Mouse (Mus musculus) hematopoietic stem cell, adult 5-6 weeks (primary cell): ENCODE data around the gene Cxcl12. TPM values are rescaled to one million over a fixed set of nuclear protein-coding genes. Genes with fewer than 3 reads are reported as not detected.

Experiments
- ATAC-seq, 2 experiments: fragments of 125-278 bp in 1 of 2; replicated peaks in 1 of 2; 2 replicates each; pipeline ENCODE4 v1.8.0; 2016 to 2017; ENCODE audit warnings: inconsistent platforms in 2 of 2, mild to moderate bottlenecking in 2 of 2, moderate number of reproducible peaks in 2 of 2, low read depth in 1 of 2, moderate TSS enrichment in 1 of 2; ENCODE audit not compliant: low FRiP score in 2 of 2, poor library complexity in 2 of 2, severe bottlenecking in 2 of 2, insufficient read depth in 1 of 2, low TSS enrichment in 1 of 2
- total RNA-seq: library from RNA; stranded (forward); fragments of 172-1452, 232-1000 nt; gene quantifications from 2 replicates; pipeline ENCODE4 v1.2.3, GENCODE M21; 2017

The Cxcl12 gene
- total RNA-seq, 1 experiment from 2014 or later: 1.4 TPM

DNA sequence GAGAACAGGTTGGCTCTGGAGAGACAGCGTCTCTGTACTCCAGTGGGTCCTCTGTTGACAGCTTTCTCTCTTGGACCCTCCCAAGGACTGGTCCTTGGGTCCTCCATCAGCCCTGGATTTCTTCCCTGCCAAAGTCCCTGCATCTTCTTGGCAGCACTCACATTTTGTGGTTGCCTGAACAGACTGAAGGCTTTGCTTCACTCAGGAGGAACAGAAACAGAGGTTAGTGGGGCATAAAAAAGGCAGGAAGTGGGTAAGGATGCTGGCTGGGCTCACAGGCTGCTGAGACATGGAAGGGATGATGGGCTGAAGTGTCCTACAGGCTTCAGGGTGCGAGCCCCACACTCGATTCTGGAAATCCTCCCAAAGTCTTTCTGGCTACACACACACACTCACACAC lies 35.8 kb downstream of the Cxcl12 start:
- no peak for ATAC-seq

DNA sequence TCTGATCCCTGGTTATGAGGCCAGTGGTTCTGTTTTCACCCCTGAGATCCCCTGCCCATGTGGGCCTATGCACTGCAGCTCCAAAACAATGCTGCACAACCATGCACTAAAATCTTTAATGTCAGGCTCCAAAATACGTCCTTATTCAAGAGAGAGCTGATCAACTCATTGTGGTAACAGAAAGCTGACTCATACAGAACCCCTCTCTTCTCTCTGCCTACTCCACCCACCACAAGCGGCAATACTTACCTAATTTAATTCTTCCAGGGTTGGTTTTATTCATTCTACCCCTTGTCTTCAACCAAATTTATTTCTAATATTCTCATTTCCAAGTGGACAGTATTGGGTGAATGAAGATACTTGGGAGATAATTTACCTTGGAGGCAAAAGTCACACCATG lies 38.5 kb downstream of the Cxcl12 start:
- ATAC-seq: no peak

DNA sequence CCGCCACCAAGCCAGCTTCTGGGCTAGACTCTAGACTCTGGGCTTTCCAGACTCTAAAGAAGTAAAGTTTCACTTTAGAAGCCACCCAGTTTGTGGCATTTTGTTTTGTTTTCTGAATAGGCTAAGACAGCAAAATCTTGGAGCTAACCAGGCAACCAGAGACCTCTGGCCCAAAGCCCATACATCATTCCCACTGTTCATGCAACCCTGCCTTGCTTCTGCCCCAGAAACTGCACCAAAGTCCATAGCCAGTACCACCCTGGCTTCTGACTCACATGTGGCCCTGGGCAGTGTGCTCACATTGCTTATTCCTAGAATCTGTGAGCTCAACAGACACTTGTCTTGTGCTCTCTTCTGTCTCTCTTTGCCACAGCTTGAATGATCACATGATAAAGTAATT lies 39.0 kb downstream of the Cxcl12 start:
- ATAC-seq: no peak

DNA sequence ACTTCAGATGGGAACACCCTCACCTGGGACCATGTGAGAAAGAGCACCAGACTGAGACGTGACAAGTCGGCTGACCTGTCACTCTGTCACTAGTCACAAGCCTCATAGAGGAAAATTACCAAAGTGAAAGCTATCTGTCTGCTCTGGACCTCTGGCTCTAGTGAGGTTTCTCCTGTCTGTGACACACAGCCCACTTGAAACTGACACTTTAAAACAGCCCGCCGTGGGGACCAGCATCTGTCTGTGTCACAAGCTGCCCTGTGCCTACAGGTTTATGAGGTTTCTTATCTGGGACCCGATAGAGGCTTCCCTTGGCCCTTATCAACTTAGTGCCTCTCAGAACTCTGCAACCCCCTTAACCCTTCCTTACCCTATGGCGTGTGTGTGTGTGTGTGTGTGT lies 41.8 kb downstream of the Cxcl12 start:
- ATAC-seq: no peak

DNA sequence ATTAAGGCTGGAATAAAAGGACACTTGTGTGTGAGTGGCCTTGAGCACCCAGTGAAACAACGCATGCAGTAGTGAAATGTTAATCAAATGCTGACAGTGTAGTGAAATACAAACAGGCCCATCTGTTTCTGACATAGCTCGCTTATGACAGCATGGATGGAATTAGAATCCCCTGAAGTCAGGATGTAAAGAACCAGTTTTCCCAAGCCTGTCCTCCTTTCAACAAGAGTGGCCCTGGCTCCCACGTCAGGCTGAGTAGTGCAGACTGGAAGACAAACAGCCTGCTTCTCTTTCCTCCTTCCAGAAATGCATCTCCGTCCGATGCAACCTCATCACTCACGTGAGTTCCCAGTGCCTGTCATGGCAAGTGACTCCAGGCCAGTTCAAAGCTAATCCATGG lies 42.2 kb downstream of the Cxcl12 start:
- ATAC-seq: no peak

DNA sequence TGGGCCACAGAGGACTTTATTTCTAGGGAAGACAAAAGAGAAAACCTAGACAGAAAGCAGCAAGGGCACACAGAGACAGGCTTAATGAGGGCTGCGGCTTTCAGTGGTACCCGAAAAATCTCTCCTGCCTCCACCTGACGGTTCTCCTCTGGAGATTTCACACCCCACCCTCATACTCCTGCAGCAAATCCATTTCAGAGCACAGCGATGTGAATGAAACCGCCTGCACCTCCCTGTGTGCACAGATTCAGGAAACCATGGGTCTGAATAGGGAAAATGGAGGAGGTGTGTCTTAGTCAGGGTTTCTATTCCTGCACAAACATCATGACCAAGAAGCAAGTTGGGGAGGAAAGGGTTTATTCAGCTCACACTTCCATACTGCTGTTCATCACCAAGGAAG lies 46.2 kb downstream of the Cxcl12 start:
- no peak for ATAC-seq

DNA sequence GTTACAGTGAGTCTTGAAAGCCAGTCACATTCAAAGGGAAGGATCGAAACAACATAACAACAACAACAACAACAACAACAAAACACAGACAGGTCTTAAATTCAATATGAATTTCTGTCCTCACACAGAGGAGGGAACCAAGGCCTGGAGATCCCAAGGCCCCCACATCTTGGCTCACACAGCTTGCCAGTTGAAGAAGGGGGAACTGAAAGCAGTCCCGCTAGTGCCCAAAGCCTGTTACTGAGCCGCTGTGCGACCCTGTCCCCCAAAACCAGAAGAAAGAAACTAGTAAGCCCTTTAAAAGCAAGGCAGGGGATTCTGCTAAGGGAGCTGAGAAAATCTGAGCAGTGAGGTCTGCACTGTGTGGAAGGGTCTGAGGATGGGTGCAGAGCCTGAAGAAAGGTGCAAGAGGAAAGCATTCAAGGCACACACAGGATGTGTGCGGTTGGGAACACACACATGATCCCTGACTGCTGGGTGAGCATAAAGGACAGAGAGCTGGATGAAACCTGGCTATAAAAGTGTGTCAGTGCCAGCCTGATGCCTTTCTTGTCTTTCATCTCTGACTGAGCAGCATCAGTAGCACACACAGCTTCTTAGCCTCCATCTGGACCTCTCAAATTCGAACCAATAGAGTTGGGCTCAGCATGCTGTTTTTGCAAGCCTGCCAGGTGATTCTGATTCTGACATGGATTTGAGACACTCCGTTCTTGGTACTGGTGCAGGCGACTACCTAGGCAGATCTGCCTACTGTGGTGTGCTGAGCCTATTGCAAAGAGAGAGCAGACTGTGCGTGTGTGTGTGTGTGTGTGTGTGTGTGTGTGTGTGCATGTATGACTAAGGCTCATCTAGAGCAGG lies 50.3 kb downstream of the Cxcl12 start:
- ATAC-seq: no peak

DNA sequence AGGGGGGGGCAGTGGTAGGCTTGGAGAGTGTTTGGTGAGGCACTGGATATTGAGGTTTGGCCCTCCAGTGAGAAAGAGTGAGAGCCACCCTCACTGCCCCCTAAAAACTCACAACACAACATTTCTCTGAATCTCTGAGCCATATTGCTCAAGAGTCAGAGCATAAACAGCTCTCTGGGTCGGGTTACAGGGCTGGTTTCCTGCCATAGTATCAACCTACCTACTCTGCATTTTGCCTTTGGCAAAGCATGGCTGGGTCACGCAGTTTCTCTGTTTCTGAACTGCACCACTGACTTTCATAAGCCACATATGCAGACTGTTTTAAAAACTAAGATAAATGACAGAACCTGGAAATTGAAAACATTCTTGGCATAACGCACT lies 51.0 kb downstream of the Cxcl12 start:
- no peak for ATAC-seq

DNA sequence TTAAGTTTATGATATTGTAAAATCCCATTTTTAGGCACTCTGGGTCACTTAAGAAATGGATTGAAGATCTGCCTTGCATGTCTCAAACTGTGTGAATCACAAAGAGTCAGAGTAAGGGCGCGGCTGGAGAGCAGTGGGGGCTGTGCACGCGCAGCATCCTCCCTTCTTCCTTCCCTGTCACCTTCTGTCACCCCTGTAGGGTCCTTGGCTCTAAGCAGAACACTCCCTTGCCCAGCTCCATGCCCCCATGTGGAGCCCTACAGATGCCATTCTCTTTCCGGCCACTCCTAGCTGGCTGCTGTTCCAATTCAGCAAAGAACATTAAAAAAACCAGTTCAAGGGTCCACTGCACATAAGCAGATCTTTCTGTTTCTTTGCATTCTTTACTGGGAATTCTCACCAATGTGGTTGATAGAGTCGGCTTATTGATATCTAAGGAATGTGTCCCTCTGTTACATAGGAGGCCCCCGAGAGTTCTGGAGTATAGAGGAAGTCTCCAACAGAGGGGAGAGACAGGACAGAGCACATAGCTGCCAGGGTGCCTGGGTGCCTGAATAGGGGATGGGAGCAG lies 51.7 kb downstream of the Cxcl12 start:
- ATAC-seq: no peak

DNA sequence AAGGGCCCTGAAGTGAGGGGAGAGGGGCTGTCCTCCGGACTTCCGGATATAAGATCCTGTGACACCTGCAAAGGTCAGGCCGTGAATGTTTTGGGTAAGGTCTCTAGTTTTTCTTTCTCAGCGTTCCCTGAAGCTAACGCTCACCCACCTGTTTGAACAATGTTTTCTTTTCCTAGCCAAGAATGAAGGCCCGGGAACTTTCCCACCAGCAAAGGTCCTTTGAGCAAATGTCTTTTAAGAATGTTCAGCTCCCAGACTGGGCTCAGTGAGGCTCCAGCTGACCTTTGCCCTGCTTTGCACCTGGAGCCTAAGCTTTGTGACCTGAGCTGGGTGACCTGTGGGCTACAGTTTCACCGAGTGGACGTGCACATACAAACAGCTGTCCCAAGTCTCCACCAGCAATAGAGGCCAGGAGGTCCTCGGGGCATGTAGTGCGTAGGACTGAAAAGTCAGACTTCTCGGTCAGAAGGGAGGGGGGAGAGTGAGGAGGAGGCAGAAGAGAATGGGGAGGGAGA lies 52.6 kb downstream of the Cxcl12 start:
- no peak for ATAC-seq
